ENCODE assay signal across 9 mouse cellular contexts in genomic region chr19:3326479-3327047, GRCm38 (mm10). TPM values are rescaled to one million over a fixed set of nuclear protein-coding genes. Genes with fewer than 3 reads are reported as not detected.
DNase-seq lines count a peak whose midpoint lies in the region; ATAC-seq lines count a peak whose summit lies in the region.
"Had no signal": no experiment of that assay in that cellular context is flagged by ENCODE, and none has a peak within 500 bp of the region (broad histone marks: within the 10 kb centered on the region; RNA-seq: fewer than 3 reads in every experiment).

No protein-coding gene starts in this region.

- no peak overlapping the region for H3K9ac ChIP-seq in hindbrain, embryonic 13.5 days
- no peak overlapping the region for H3K9ac ChIP-seq in hindbrain, embryonic 11.5 days (ENCODE audit: low read depth, low read length)
- H3K9ac ChIP-seq in heart, embryonic 14.5 days (ENCODE audit: low read length) = peak overlapping the region; percentile 87; the same call in 1 of the 2 replicates
- H3K9ac ChIP-seq in kidney, embryonic 16.5 days (replicated peaks; ENCODE audit: low read length) = peak overlapping the region; percentile 66; the same call in 1 of the 2 replicates
- no peak overlapping the region for H3K9ac ChIP-seq in midbrain, embryonic 13.5 days (replicated peaks)

- 0 out of 2 replicates have a peak overlapping the region, but pooled peaks have one; percentile 77 for H3K4me2 ChIP-seq in hindbrain, embryonic 13.5 days
- H3K4me2 ChIP-seq in hindbrain, embryonic 11.5 days (replicated peaks; ENCODE audit: low read depth, low read length) = no peak overlapping the region
- peak overlapping the region; percentile 99 for H3K4me2 ChIP-seq in heart, embryonic 14.5 days (ENCODE audit: low read length)
- peak overlapping the region; percentile 96 for H3K4me2 ChIP-seq in kidney, embryonic 16.5 days (replicated peaks; ENCODE audit: low read depth, low read length)
- H3K4me2 ChIP-seq in midbrain, embryonic 13.5 days (replicated peaks) = peak overlapping the region; percentile 84

- no peaks in the 10 kb centered on the region for H3K36me3 ChIP-seq in hindbrain, embryonic 13.5 days
- no peaks in the 10 kb centered on the region for H3K36me3 ChIP-seq in hindbrain, embryonic 11.5 days (ENCODE audit: control insufficient read depth, insufficient read depth, low read length)
- no peaks in the 10 kb centered on the region for H3K36me3 ChIP-seq in heart, embryonic 14.5 days (ENCODE audit: control insufficient read depth, insufficient read depth, low read length)
- no peaks in the 10 kb centered on the region for H3K36me3 ChIP-seq in kidney, embryonic 16.5 days (ENCODE audit: insufficient read depth, low read length)
- H3K36me3 ChIP-seq in midbrain, embryonic 13.5 days = no peaks in the 10 kb centered on the region

- no peak for DNase-seq in hindbrain, embryonic 11.5 days (ENCODE audit: low spot score)
- DNase-seq in urinary bladder, postnatal 10 days (ENCODE audit: low spot score) = no peak
- no peak for DNase-seq in ovary, adult 18-20 months (ENCODE audit: low spot score)

- H3K27ac ChIP-seq in hindbrain, embryonic 13.5 days = peak overlapping the region; percentile 86
- H3K27ac ChIP-seq in hindbrain, embryonic 11.5 days (ENCODE audit: low read depth, low read length) = no peak overlapping the region
- peak overlapping the region in 1 of 2 experiments; percentile 98; a peak in 3 of 4 replicates for H3K27ac ChIP-seq in heart, embryonic 14.5 days (replicated peaks in 1 of 2; ENCODE audit: control insufficient read depth in 1 of 2, insufficient read depth in 1 of 2, low read depth in 2 of 2, low read length in 2 of 2)
- peak overlapping the region; percentile 96; the same call in 1 of the 2 replicates for H3K27ac ChIP-seq in kidney, embryonic 16.5 days (ENCODE audit: low read length)
- H3K27ac ChIP-seq in midbrain, embryonic 13.5 days = peak overlapping the region; percentile 88

- H3K4me1 ChIP-seq in hindbrain, embryonic 13.5 days (replicated peaks) = peaks cover 28% of the 10 kb centered on the region
- H3K4me1 ChIP-seq in hindbrain, embryonic 11.5 days (replicated peaks; ENCODE audit: control insufficient read depth, insufficient read depth, low read length) = peaks cover 8% of the 10 kb centered on the region; the same call in 1 of the 2 replicates
- H3K4me1 ChIP-seq in heart, embryonic 14.5 days (ENCODE audit: control insufficient read depth in 2 of 2, insufficient read depth in 2 of 2, low read length in 2 of 2) = peaks cover 21 to 24% of the 10 kb centered on the region in 2 experiments
- peaks cover 30% of the 10 kb centered on the region for H3K4me1 ChIP-seq in kidney, embryonic 16.5 days (ENCODE audit: insufficient read depth, low read length)
- H3K4me1 ChIP-seq in midbrain, embryonic 13.5 days (replicated peaks) = peaks cover 47% of the 10 kb centered on the region

- peaks cover 50% of the 10 kb centered on the region for H3K27me3 ChIP-seq in hindbrain, embryonic 13.5 days
- H3K27me3 ChIP-seq in hindbrain, embryonic 11.5 days (ENCODE audit: control insufficient read depth, insufficient read depth, low read length) = peaks cover 25% of the 10 kb centered on the region
- no peaks in the 10 kb centered on the region for H3K27me3 ChIP-seq in heart, embryonic 14.5 days (ENCODE audit: control insufficient read depth, insufficient read depth, low read length)
- H3K27me3 ChIP-seq in kidney, embryonic 16.5 days (ENCODE audit: insufficient read depth, low read length) = no peaks in the 10 kb centered on the region; the same call in 1 of the 2 replicates
- peaks cover 25% of the 10 kb centered on the region for H3K27me3 ChIP-seq in midbrain, embryonic 13.5 days

- ATAC-seq in hindbrain, embryonic 13.5 days (ENCODE audit: low FRiP score) = no peak
- ATAC-seq in hindbrain, embryonic 11.5 days (ENCODE audit: low FRiP score) = no peak
- ATAC-seq in heart, embryonic 14.5 days (ENCODE audit: insufficient number of reproducible peaks, insufficient read depth, low FRiP score, low read depth) = no peak
- no peak for ATAC-seq in kidney, embryonic 16.5 days (ENCODE audit: low FRiP score, low TSS enrichment)
- no peak for ATAC-seq in midbrain, embryonic 13.5 days
- no peak for ATAC-seq in granulocyte monocyte progenitor cell, adult 5-6 weeks (replicated peaks; ENCODE audit: poor library complexity, severe bottlenecking)

- no peaks in the 10 kb centered on the region for H3K9me3 ChIP-seq in hindbrain, embryonic 13.5 days
- no peaks in the 10 kb centered on the region for H3K9me3 ChIP-seq in hindbrain, embryonic 11.5 days (ENCODE audit: control insufficient read depth, low read length)
- H3K9me3 ChIP-seq in heart, embryonic 14.5 days (ENCODE audit: control insufficient read depth, low read length) = no peaks in the 10 kb centered on the region
- H3K9me3 ChIP-seq in kidney, embryonic 16.5 days (ENCODE audit: low read length) = no peaks in the 10 kb centered on the region
- H3K9me3 ChIP-seq in midbrain, embryonic 13.5 days = no peaks in the 10 kb centered on the region
- H3K9me3 ChIP-seq: G1E had no signal

- WGBS in hindbrain, embryonic 13.5 days = 86% methylated on average over 12 of the region's 12 CpGs
- 83% methylated on average over 12 of the region's 12 CpGs for WGBS in hindbrain, embryonic 11.5 days
- 81% methylated on average over 12 of the region's 12 CpGs for WGBS in heart, embryonic 14.5 days
- 64% methylated on average over 12 of the region's 12 CpGs for WGBS in kidney, embryonic 16.5 days
- WGBS in midbrain, embryonic 13.5 days = 81% methylated on average over 12 of the region's 12 CpGs

- H3K4me3 ChIP-seq in hindbrain, embryonic 13.5 days = no peak overlapping the region
- H3K4me3 ChIP-seq in hindbrain, embryonic 11.5 days (ENCODE audit: low read depth, low read length) = no peak overlapping the region
- no peak overlapping the region for H3K4me3 ChIP-seq in heart, embryonic 14.5 days (ENCODE audit: control insufficient read depth in 1 of 2, insufficient read depth in 1 of 2, low read depth in 1 of 2, low read length in 2 of 2)
- peak overlapping the region; percentile 73; the same call in 1 of the 2 replicates for H3K4me3 ChIP-seq in kidney, embryonic 16.5 days (ENCODE audit: low read length)
- H3K4me3 ChIP-seq in midbrain, embryonic 13.5 days (replicated peaks) = no peak overlapping the region

RNA-seq across cellular contexts. Expression of gene Cpt1a, which starts 4.4 kb away (rescaled TPM):
- polyA plus RNA-seq in hindbrain, embryonic 13.5 days (2015; fragmentation: Nextera tagmentation; extraction: Ambion mirVana) = 16.1 and 17.2 TPM in 2 replicates
- polyA plus RNA-seq in hindbrain, embryonic 11.5 days (2014; fragmentation: Nextera tagmentation; extraction: Ambion mirVana) = 6.6 and 8.8 TPM in 2 replicates
- polyA plus RNA-seq in heart, embryonic 14.5 days (2014; fragmentation: Nextera tagmentation; extraction: Ambion mirVana) = 29.2 and 34.9 TPM in 2 replicates
- 44.5 and 46.4 TPM in 2 replicates for polyA plus RNA-seq in kidney, embryonic 16.5 days (2015; fragmentation: Nextera tagmentation; extraction: Ambion mirVana)
- polyA plus RNA-seq in midbrain, embryonic 13.5 days (2015; fragmentation: Nextera tagmentation; extraction: Ambion mirVana) = 12.9 TPM in 2 replicates
- total RNA-seq in granulocyte monocyte progenitor cell, adult 5-6 weeks (2014; fragmentation: Nextera tagmentation) = 49.3 and 54.8 TPM in 2 replicates
- total RNA-seq in granulocyte monocyte progenitor cell, adult 5-6 weeks (2017) = 31.6 and 36.8 TPM in 2 replicates

RNA-seq across cellular contexts. Expression of gene Ighmbp2, which starts 43.7 kb away (rescaled TPM):
- polyA plus RNA-seq in hindbrain, embryonic 13.5 days (2015; fragmentation: Nextera tagmentation; extraction: Ambion mirVana) = 10.5 and 12.1 TPM in 2 replicates
- polyA plus RNA-seq in hindbrain, embryonic 11.5 days (2014; fragmentation: Nextera tagmentation; extraction: Ambion mirVana) = 6.0 and 7.5 TPM in 2 replicates
- polyA plus RNA-seq in heart, embryonic 14.5 days (2014; fragmentation: Nextera tagmentation; extraction: Ambion mirVana) = 4.1 and 4.8 TPM in 2 replicates
- polyA plus RNA-seq in kidney, embryonic 16.5 days (2015; fragmentation: Nextera tagmentation; extraction: Ambion mirVana) = 11.2 and 11.6 TPM in 2 replicates
- 11.6 and 11.9 TPM in 2 replicates for polyA plus RNA-seq in midbrain, embryonic 13.5 days (2015; fragmentation: Nextera tagmentation; extraction: Ambion mirVana)
- 2.9 and 6.4 TPM in 2 replicates for total RNA-seq in granulocyte monocyte progenitor cell, adult 5-6 weeks (2014; fragmentation: Nextera tagmentation)
- 4.8 and 6.8 TPM in 2 replicates for total RNA-seq in granulocyte monocyte progenitor cell, adult 5-6 weeks (2017)

RNA-seq across cellular contexts. Expression of gene Mrpl21, which starts 43.9 kb away (rescaled TPM):
- 104 and 107 TPM in 2 replicates for polyA plus RNA-seq in hindbrain, embryonic 13.5 days (2015; fragmentation: Nextera tagmentation; extraction: Ambion mirVana)
- 124 and 133 TPM in 2 replicates for polyA plus RNA-seq in hindbrain, embryonic 11.5 days (2014; fragmentation: Nextera tagmentation; extraction: Ambion mirVana)
- 102 and 112 TPM in 2 replicates for polyA plus RNA-seq in heart, embryonic 14.5 days (2014; fragmentation: Nextera tagmentation; extraction: Ambion mirVana)
- 117 and 125 TPM in 2 replicates for polyA plus RNA-seq in kidney, embryonic 16.5 days (2015; fragmentation: Nextera tagmentation; extraction: Ambion mirVana)
- polyA plus RNA-seq in midbrain, embryonic 13.5 days (2015; fragmentation: Nextera tagmentation; extraction: Ambion mirVana) = 111 and 118 TPM in 2 replicates
- total RNA-seq in granulocyte monocyte progenitor cell, adult 5-6 weeks (2014; fragmentation: Nextera tagmentation) = 72.9 and 97.5 TPM in 2 replicates
- total RNA-seq in granulocyte monocyte progenitor cell, adult 5-6 weeks (2017) = 91.3 and 123 TPM in 2 replicates

Comparison
In these comparisons a context has a peak if more than half of its experiments do, and no peak if none do; other contexts are left out.
1. H3K9ac ChIP-seq: peak in heart, embryonic 14.5 days (single experiment) and kidney, embryonic 16.5 days (single experiment); none in hindbrain, embryonic 13.5 days (single experiment), hindbrain, embryonic 11.5 days (single experiment) and midbrain, embryonic 13.5 days (single experiment).